Mouse (Mus musculus): Measurements from ENCODE around the gene Prss42.

Gene Prss42

GRCm38 (mm10) chr9:110797866-110798265, at the start of gene Prss42:
Prss42 (plus strand) TSS chr9:110798166.
- DNase-seq = no peak

GRCm38 (mm10) chr9:110748451-110748850, 49.5 kb upstream of the Prss42 start:
- peak; percentile 78 to 89 for DNase-seq

GRCm38 (mm10) chr9:110750404-110751187, 47.4 kb upstream of the Prss42 start:
- DNase-seq = peak in 1 of 2 experiments; percentile 39

- no peak for DNase-seq
These were observed 46.6 kb upstream of the Prss42 start for GRCm38 (mm10) chr9:110751412-110751811.

- DNase-seq = no peak
These were observed 45.0 kb upstream of the Prss42 start for GRCm38 (mm10) chr9:110752917-110753435.

GRCm38 (mm10) chr9:110753773-110754172, 44.2 kb upstream of the Prss42 start:
- no peak for DNase-seq

GRCm38 (mm10) chr9:110757816-110758215, 40.1 kb upstream of the Prss42 start:
- no peak for DNase-seq

- DNase-seq = peak; percentile 77 to 81
These were observed 39.4 kb upstream of the Prss42 start for GRCm38 (mm10) chr9:110758605-110759004.

- DNase-seq = peak; percentile 79 to 92
These were observed 38.7 kb upstream of the Prss42 start for GRCm38 (mm10) chr9:110759265-110759664.

- DNase-seq = no peak
These were observed 37.1 kb upstream of the Prss42 start for GRCm38 (mm10) chr9:110760886-110761285.

- DNase-seq = no peak
These were observed 35.2 kb upstream of the Prss42 start for GRCm38 (mm10) chr9:110762763-110763162.

GRCm38 (mm10) chr9:110763405-110763804, 34.6 kb upstream of the Prss42 start:
- no peak for DNase-seq

- DNase-seq = no peak
These were observed 25.6 kb upstream of the Prss42 start for GRCm38 (mm10) chr9:110772336-110772735.

- DNase-seq = peak in 1 of 2 experiments; percentile 52
These were observed 23.3 kb upstream of the Prss42 start for GRCm38 (mm10) chr9:110774403-110775268.

- no peak for DNase-seq
These were observed 22.5 kb upstream of the Prss42 start for GRCm38 (mm10) chr9:110775269-110776022.

- peak in 1 of 2 experiments; percentile 26 for DNase-seq
These were observed 19.9 kb upstream of the Prss42 start for GRCm38 (mm10) chr9:110778100-110778499.

GRCm38 (mm10) chr9:110778559-110778958, 19.4 kb upstream of the Prss42 start:
- DNase-seq = no peak

- DNase-seq = peak in 1 of 2 experiments; percentile 60
These were observed 18.6 kb upstream of the Prss42 start for GRCm38 (mm10) chr9:110779242-110779913.

- DNase-seq = peak; percentile 94 to 99
These were observed 16.7 kb upstream of the Prss42 start for GRCm38 (mm10) chr9:110781256-110781721.

GRCm38 (mm10) chr9:110781731-110782130, 16.2 kb upstream of the Prss42 start:
- peak; percentile 94 to 97 for DNase-seq

GRCm38 (mm10) chr9:110783611-110784010, 14.4 kb upstream of the Prss42 start:
- DNase-seq = peak; percentile 42 to 48

GRCm38 (mm10) chr9:110788169-110788568, 9.8 kb upstream of the Prss42 start:
- DNase-seq = no peak
